Mouse (Mus musculus): ENCODE results near the gene Nrxn2. TPM values are rescaled to one million over a fixed set of nuclear protein-coding genes. Genes with fewer than 3 reads are reported as not detected.
A peak's percentile ranks its signal among the peaks of the same experiment; 100 is the strongest.

Nrxn2 gene
- total and polyA plus RNA-seq, 3 experiments: 0.03 to 0.16 TPM; not detected in 1

- no peak for DNase-seq (ENCODE audit: low spot score)
- Histone ChIP-seq H3K4me1 (ENCODE audit: insufficient read depth, low read depth, low read length) (no peaks in the 10 kb centered on the region), H3K4me3 (ENCODE audit: low read depth, low read length) (no peak overlapping the region), H3K9me3 (replicated peaks) (no peaks in the 10 kb centered on the region), H3K27me3 (ENCODE audit: insufficient read depth, low read length) (peaks cover 6% of the 10 kb centered on the region; the same call in 1 of the 2 replicates), H3K36me3 (replicated peaks) (no peaks in the 10 kb centered on the region)
- no peak for TF ChIP-seq POLR2AphosphoS5 (IDR thresholded peaks at IDR 0.05; ENCODE audit: insufficient replicate concordance, low read depth, low read length)
- ATAC-seq (ENCODE audit: extremely low read depth, insufficient number of reproducible peaks, low FRiP score, poor library complexity, severe bottlenecking): no peak
These were observed 131.0 kb downstream of the Nrxn2 start for GRCm38 (mm10) chr19:6549566-6549965.

GRCm38 (mm10) chr19:6551215-6551614 is 132.7 kb downstream of the Nrxn2 start:
- Histone ChIP-seq H3K36me3 (replicated peaks) (no peaks in the 10 kb centered on the region), H3K27me3 (ENCODE audit: insufficient read depth, low read length) (peaks cover 6% of the 10 kb centered on the region; the same call in 1 of the 2 replicates), H3K4me3 (ENCODE audit: low read depth, low read length) (no peak overlapping the region), H3K4me1 (ENCODE audit: insufficient read depth, low read depth, low read length) (no peaks in the 10 kb centered on the region), H3K9me3 (replicated peaks) (no peaks in the 10 kb centered on the region)
- no peak for TF ChIP-seq CTCF (IDR thresholded peaks at IDR 0.05; ENCODE audit: low read depth, low read length)
- no peak for TF ChIP-seq GATA2 (IDR thresholded peaks at IDR 0.05; ENCODE audit: borderline replicate concordance, low read depth, low read length)
- TF ChIP-seq GATA1 (IDR thresholded peaks at IDR 0.05; ENCODE audit: borderline replicate concordance, low read length): no peak
- TF ChIP-seq TAL1 (conservative IDR thresholded peaks at IDR 0.05; ENCODE audit: low read depth, low read length): no peak
- TF ChIP-seq POLR2AphosphoS5 (IDR thresholded peaks at IDR 0.05; ENCODE audit: insufficient replicate concordance, low read depth, low read length): no peak
- ATAC-seq (ENCODE audit: extremely low read depth, insufficient number of reproducible peaks, low FRiP score, poor library complexity, severe bottlenecking) (no peak), DNase-seq (ENCODE audit: low spot score) (no peak)

- peak; percentile 36; the same call in 1 of the 2 replicates for TF ChIP-seq CTCF (IDR thresholded peaks at IDR 0.05; ENCODE audit: low read depth, low read length)
- TF ChIP-seq GATA2 (IDR thresholded peaks at IDR 0.05; ENCODE audit: borderline replicate concordance, low read depth, low read length): no peak
- ATAC-seq (ENCODE audit: extremely low read depth, insufficient number of reproducible peaks, low FRiP score, poor library complexity, severe bottlenecking): no peak
- no peaks in the 10 kb centered on the region for H3K9me3 ChIP-seq (replicated peaks)
- no peak for DNase-seq (ENCODE audit: low spot score)
- no peaks in the 10 kb centered on the region for H3K36me3 ChIP-seq (replicated peaks)
- H3K27me3 ChIP-seq (ENCODE audit: insufficient read depth, low read length): peaks cover 6% of the 10 kb centered on the region; the same call in 1 of the 2 replicates
- no peaks in the 10 kb centered on the region for H3K4me1 ChIP-seq (ENCODE audit: insufficient read depth, low read depth, low read length)
- no peak overlapping the region for H3K4me3 ChIP-seq (ENCODE audit: low read depth, low read length)
These were observed 133.9 kb downstream of the Nrxn2 start for GRCm38 (mm10) chr19:6552302-6553028.

- H3K27me3 ChIP-seq (ENCODE audit: insufficient read depth, low read length): peaks cover 6% of the 10 kb centered on the region; the same call in 1 of the 2 replicates
- no peaks in the 10 kb centered on the region for H3K9me3 ChIP-seq (replicated peaks)
- no peak overlapping the region for H3K4me3 ChIP-seq (ENCODE audit: low read depth, low read length)
- DNase-seq (ENCODE audit: low spot score) (no peak), ATAC-seq (ENCODE audit: extremely low read depth, insufficient number of reproducible peaks, low FRiP score, poor library complexity, severe bottlenecking) (no peak)
- TF ChIP-seq GATA1 (IDR thresholded peaks at IDR 0.05; ENCODE audit: borderline replicate concordance, low read length): no peak
- no peak for TF ChIP-seq CTCF (IDR thresholded peaks at IDR 0.05; ENCODE audit: low read depth, low read length)
- no peak for TF ChIP-seq TAL1 (conservative IDR thresholded peaks at IDR 0.05; ENCODE audit: low read depth, low read length)
- TF ChIP-seq POLR2AphosphoS5 (IDR thresholded peaks at IDR 0.05; ENCODE audit: insufficient replicate concordance, low read depth, low read length): no peak
- TF ChIP-seq GATA2 (IDR thresholded peaks at IDR 0.05; ENCODE audit: borderline replicate concordance, low read depth, low read length): no peak
- no peaks in the 10 kb centered on the region for H3K36me3 ChIP-seq (replicated peaks)
- H3K4me1 ChIP-seq (ENCODE audit: insufficient read depth, low read depth, low read length): no peaks in the 10 kb centered on the region
These were observed 134.6 kb downstream of the Nrxn2 start for GRCm38 (mm10) chr19:6553174-6553573.

- peaks cover 6% of the 10 kb centered on the region; the same call in 1 of the 2 replicates for H3K27me3 ChIP-seq (ENCODE audit: insufficient read depth, low read length)
- DNase-seq (ENCODE audit: low spot score) (no peak), ATAC-seq (ENCODE audit: extremely low read depth, insufficient number of reproducible peaks, low FRiP score, poor library complexity, severe bottlenecking) (no peak)
- H3K4me3 ChIP-seq (ENCODE audit: low read depth, low read length): no peak overlapping the region
- no peaks in the 10 kb centered on the region for H3K36me3 ChIP-seq (replicated peaks)
- no peak for TF ChIP-seq TAL1 (conservative IDR thresholded peaks at IDR 0.05; ENCODE audit: low read depth, low read length)
- no peak for TF ChIP-seq POLR2AphosphoS5 (IDR thresholded peaks at IDR 0.05; ENCODE audit: insufficient replicate concordance, low read depth, low read length)
- no peak for TF ChIP-seq GATA1 (IDR thresholded peaks at IDR 0.05; ENCODE audit: borderline replicate concordance, low read length)
- TF ChIP-seq CTCF (IDR thresholded peaks at IDR 0.05; ENCODE audit: low read depth, low read length): no peak
- no peak for TF ChIP-seq GATA2 (IDR thresholded peaks at IDR 0.05; ENCODE audit: borderline replicate concordance, low read depth, low read length)
- no peaks in the 10 kb centered on the region for H3K9me3 ChIP-seq (replicated peaks)
- H3K4me1 ChIP-seq (ENCODE audit: insufficient read depth, low read depth, low read length): no peaks in the 10 kb centered on the region
These were observed 135.5 kb downstream of the Nrxn2 start for GRCm38 (mm10) chr19:6553819-6554582.

GRCm38 (mm10) chr19:6559576-6559975 is 141.0 kb downstream of the Nrxn2 start:
- no peak for ATAC-seq (ENCODE audit: extremely low read depth, insufficient number of reproducible peaks, low FRiP score, poor library complexity, severe bottlenecking)
- Histone ChIP-seq H3K36me3 (replicated peaks) (no peaks in the 10 kb centered on the region), H3K4me3 (ENCODE audit: low read depth, low read length) (no peak overlapping the region), H3K27me3 (ENCODE audit: insufficient read depth, low read length) (no peaks in the 10 kb centered on the region), H3K9me3 (replicated peaks) (no peaks in the 10 kb centered on the region), H3K4me1 (ENCODE audit: insufficient read depth, low read depth, low read length) (no peaks in the 10 kb centered on the region)
- TF ChIP-seq CTCF (IDR thresholded peaks at IDR 0.05; ENCODE audit: low read depth, low read length): no peak
- no peak for TF ChIP-seq TAL1 (conservative IDR thresholded peaks at IDR 0.05; ENCODE audit: low read depth, low read length)
- no peak for TF ChIP-seq POLR2AphosphoS5 (IDR thresholded peaks at IDR 0.05; ENCODE audit: insufficient replicate concordance, low read depth, low read length)
- no peak for TF ChIP-seq GATA2 (IDR thresholded peaks at IDR 0.05; ENCODE audit: borderline replicate concordance, low read depth, low read length)
- no peak for TF ChIP-seq GATA1 (IDR thresholded peaks at IDR 0.05; ENCODE audit: borderline replicate concordance, low read length)
- DNase-seq (ENCODE audit: low spot score): no peak

Measured in G1E (cell line).